Comparison of ENCODE assay signal across 12 mouse cellular contexts in genomic region chr1:76489681-76490492, GRCm38 (mm10).
DNase-seq lines count a peak whose midpoint lies in the region; ATAC-seq and TF ChIP-seq lines count a peak whose summit lies in the region.
"Had no signal": no experiment of that assay in that cellular context is flagged by ENCODE, and none has a peak within 500 bp of the region (broad histone marks: within the 10 kb centered on the region; RNA-seq: fewer than 3 reads in every experiment).

No protein-coding gene starts in this region.

- no peaks in the 10 kb centered on the region for H3K36me3 ChIP-seq in forebrain, embryonic 13.5 days (ENCODE audit: poor library complexity, severe bottlenecking)
- no peaks in the 10 kb centered on the region for H3K36me3 ChIP-seq in hindbrain, embryonic 15.5 days
- H3K36me3 ChIP-seq in intestine, postnatal 0 days (ENCODE audit: control insufficient read depth, insufficient read depth), result no peaks in the 10 kb centered on the region
- H3K36me3 ChIP-seq in kidney, adult 2 months (ENCODE audit: control insufficient read depth, insufficient read depth, low read length), result no peaks in the 10 kb centered on the region

- no peaks in the 10 kb centered on the region for H3K27me3 ChIP-seq in forebrain, embryonic 13.5 days
- no peaks in the 10 kb centered on the region for H3K27me3 ChIP-seq in hindbrain, embryonic 15.5 days
- H3K27me3 ChIP-seq in intestine, postnatal 0 days (replicated peaks; ENCODE audit: control insufficient read depth, insufficient read depth, low read length), result no peaks in the 10 kb centered on the region
- no peaks in the 10 kb centered on the region for H3K27me3 ChIP-seq in kidney, adult 2 months (replicated peaks; ENCODE audit: control insufficient read depth, insufficient read depth, low read length)

- H3K9ac ChIP-seq in forebrain, embryonic 13.5 days, result no peak overlapping the region
- no peak overlapping the region for H3K9ac ChIP-seq in hindbrain, embryonic 15.5 days
- H3K9ac ChIP-seq in intestine, postnatal 0 days (ENCODE audit: low read depth, low read length), result no peak overlapping the region

- DNase-seq in heart, adult 18-20 months, result peak; percentile 12 to 18
- no peak for DNase-seq in heart, postnatal 14 days
- DNase-seq in Muller cell, postnatal 12 days (ENCODE audit: inconsistent ontology term), result peak; percentile 36
- no peak for DNase-seq in kidney, adult 2 months
- DNase-seq in cerebellum, adult 8-10 months, result no peak
- DNase-seq: kidney, adult 18-20 months; liver; right cerebral cortex, postnatal 4 days had no signal

- peaks cover 35% of the 10 kb centered on the region for H3K4me1 ChIP-seq in forebrain, embryonic 13.5 days
- peaks cover 22% of the 10 kb centered on the region for H3K4me1 ChIP-seq in hindbrain, embryonic 15.5 days (replicated peaks)
- H3K4me1 ChIP-seq in intestine, postnatal 0 days (replicated peaks; ENCODE audit: control insufficient read depth, insufficient read depth, low read length), result no peaks in the 10 kb centered on the region
- H3K4me1 ChIP-seq in kidney, adult 2 months (ENCODE audit: control insufficient read depth, insufficient read depth, low read length), result no peaks in the 10 kb centered on the region

- intact Hi-C loops in heart, postnatal 14 days (cut with DNase I), result no loop called here

- peak overlapping the region; percentile 89 for H3K27ac ChIP-seq in forebrain, embryonic 13.5 days
- H3K27ac ChIP-seq in hindbrain, embryonic 15.5 days (replicated peaks), result peak overlapping the region; percentile 57
- H3K27ac ChIP-seq in intestine, postnatal 0 days (ENCODE audit: low read depth, low read length), result no peak overlapping the region
- H3K27ac ChIP-seq in kidney, adult 2 months (ENCODE audit: insufficient read depth, low read depth, low read length), result no peak overlapping the region
- H3K27ac ChIP-seq: stomach, postnatal 0 days had no signal

- H3K4me3 ChIP-seq in forebrain, embryonic 13.5 days, result no peak overlapping the region
- H3K4me3 ChIP-seq in hindbrain, embryonic 15.5 days, result no peak overlapping the region
- no peak overlapping the region for H3K4me3 ChIP-seq in intestine, postnatal 0 days (ENCODE audit: low read depth, low read length)
- H3K4me3 ChIP-seq in kidney, adult 2 months (ENCODE audit: insufficient read depth, low read depth, low read length), result no peak overlapping the region

- no peak for TF ChIP-seq CTCF in intestine, postnatal 0 days (IDR thresholded peaks at IDR 0.05; ENCODE audit: low read depth)
- no peak for TF ChIP-seq CTCF in kidney, adult 2 months (conservative IDR thresholded peaks at IDR 0.05; ENCODE audit: insufficient read depth, insufficient read length, low read depth, low read length)

- no peak for TF ChIP-seq POLR2A in kidney, adult 2 months (IDR thresholded peaks at IDR 0.05; ENCODE audit: low read depth, low read length)

- ATAC-seq in forebrain, embryonic 13.5 days, result peak; percentile 69
- ATAC-seq in hindbrain, embryonic 15.5 days (ENCODE audit: low FRiP score, low read depth), result no peak
- no peak for ATAC-seq in intestine, postnatal 0 days

- H3K9me3 ChIP-seq in forebrain, embryonic 13.5 days (replicated peaks), result no peaks in the 10 kb centered on the region
- H3K9me3 ChIP-seq in hindbrain, embryonic 15.5 days, result no peaks in the 10 kb centered on the region
- H3K9me3 ChIP-seq in intestine, postnatal 0 days (ENCODE audit: control insufficient read depth), result no peaks in the 10 kb centered on the region

- peak overlapping the region; percentile 41 for H3K4me2 ChIP-seq in forebrain, embryonic 13.5 days
- peak overlapping the region; percentile 34; the same call in 1 of the 2 replicates for H3K4me2 ChIP-seq in hindbrain, embryonic 15.5 days
- no peak overlapping the region for H3K4me2 ChIP-seq in intestine, postnatal 0 days (replicated peaks; ENCODE audit: low read depth)

- 6% methylated on average over 12 of the region's 12 CpGs for WGBS in forebrain, embryonic 13.5 days
- WGBS in hindbrain, embryonic 15.5 days, result 22% methylated on average over 12 of the region's 12 CpGs
- 67% methylated on average over 12 of the region's 12 CpGs for WGBS in intestine, postnatal 0 days
- WGBS in kidney, adult 2 months, result 53% methylated on average over 12 of the region's 12 CpGs

Comparison
In these comparisons a context has a peak if more than half of its experiments do, and no peak if none do; other contexts are left out.
1. DNase-seq: peak in heart, adult 18-20 months (2 of 2) and Muller cell, postnatal 12 days (single experiment); none in heart, postnatal 14 days (0 of 2), kidney, adult 2 months (single experiment) and cerebellum, adult 8-10 months (single experiment).
2. H3K27ac ChIP-seq: peak in forebrain, embryonic 13.5 days (single experiment) and hindbrain, embryonic 15.5 days (single experiment); none in intestine, postnatal 0 days (single experiment) and kidney, adult 2 months (single experiment).